Mouse (Mus musculus) erythroblast, embryonic 14.5 days (primary cell): Measurements from ENCODE around the gene Pip4k2b. TPM values are rescaled to one million over a fixed set of nuclear protein-coding genes. Genes with fewer than 3 reads are reported as not detected.
"Not testable (repeated sequence)": the region's sequence is repeated elsewhere in the genome, so short reads cannot be mapped to it uniquely, and the experiment has no call there.

ENCODE experiments used
- H3K27me3 ChIP-seq: 2 replicates; pipeline ENCODE4 v1.6.1; 2012; ENCODE audit warnings: inconsistent platforms; ENCODE audit not compliant: control insufficient read depth
- H3K36me3 ChIP-seq: 2 replicates; pipeline ENCODE4 v1.6.1; 2012; ENCODE audit warnings: mild to moderate bottlenecking, inconsistent platforms; ENCODE audit not compliant: control insufficient read depth
- H3K4me1 ChIP-seq: 2 replicates; pipeline ENCODE4 v1.6.1; 2012; ENCODE audit warnings: inconsistent platforms; ENCODE audit not compliant: control insufficient read depth
- H3K4me3 ChIP-seq: replicated peaks from 2 replicates; pipeline ENCODE3; 2012; ENCODE audit warnings: moderate library complexity, mild to moderate bottlenecking, inconsistent platforms
- H3K9me3 ChIP-seq: 2 replicates; pipeline ENCODE4 v1.6.1; 2012; ENCODE audit warnings: low read length, inconsistent platforms, mixed read lengths; ENCODE audit not compliant: control insufficient read depth
- GATA1 ChIP-seq: IDR thresholded peaks from 2 replicates; pipeline ENCODE4 v1.6.1; 2012; ENCODE audit warnings: low read length, inconsistent platforms, mixed read lengths
- TAL1 ChIP-seq: IDR thresholded peaks from 3 replicates; pipeline ENCODE4 v1.6.1; 2012; ENCODE audit warnings: low read length, inconsistent platforms, mixed read lengths
- polyA plus RNA-seq: library from polyadenylated mRNA; stranded (reverse); fragments of >175 nt; gene quantifications from 2 replicates; pipeline ENCODE4 v1.2.3, GENCODE M21; 2012

Gene Pip4k2b
- polyA plus RNA-seq, 1 experiment, result 0.17 TPM

DNA sequence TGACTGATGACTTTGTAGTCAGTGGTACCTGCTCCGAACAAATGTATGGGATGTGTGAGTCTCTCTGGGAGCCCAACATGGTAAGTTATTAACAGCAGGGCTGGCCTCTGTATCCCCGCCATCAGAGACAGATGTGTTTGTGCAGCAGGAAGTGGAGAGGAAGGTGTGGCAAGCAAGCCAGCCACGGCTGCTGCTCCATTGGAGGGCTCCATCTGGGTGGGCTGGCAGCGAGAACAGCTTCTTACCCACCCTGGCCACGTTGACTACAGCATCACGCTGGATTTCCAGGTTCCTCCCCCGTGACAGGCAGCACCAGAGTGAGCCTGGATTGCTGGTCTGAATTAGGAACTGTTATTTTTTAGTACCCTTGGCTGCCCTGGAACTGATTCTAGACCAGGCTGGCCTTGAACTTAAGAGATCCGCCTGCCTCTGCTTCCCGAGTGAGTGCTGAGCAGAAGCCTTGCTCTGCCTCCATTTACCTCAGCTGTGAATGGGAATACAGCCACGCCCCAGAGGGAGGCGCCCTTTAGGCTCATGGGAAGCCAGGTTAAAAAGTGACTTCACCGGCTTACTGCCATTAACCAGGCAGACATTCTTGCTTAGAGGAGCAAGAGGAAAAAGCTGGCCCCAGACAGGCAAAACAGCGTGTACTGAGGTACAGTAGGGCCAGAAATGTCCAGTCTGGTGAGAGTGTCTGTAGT is 33.2 kb downstream of the Pip4k2b start:
- no peak overlapping the region for H3K4me3 ChIP-seq
- TF ChIP-seq GATA1 (no peak), TAL1 (no peak)
- H3K4me1 ChIP-seq, result peaks cover 6% of the 10 kb centered on the region
- H3K27me3 ChIP-seq, result no peaks in the 10 kb centered on the region
- H3K36me3 ChIP-seq, result peaks cover 75% of the 10 kb centered on the region
- H3K9me3 ChIP-seq, result no peaks in the 10 kb centered on the region

DNA sequence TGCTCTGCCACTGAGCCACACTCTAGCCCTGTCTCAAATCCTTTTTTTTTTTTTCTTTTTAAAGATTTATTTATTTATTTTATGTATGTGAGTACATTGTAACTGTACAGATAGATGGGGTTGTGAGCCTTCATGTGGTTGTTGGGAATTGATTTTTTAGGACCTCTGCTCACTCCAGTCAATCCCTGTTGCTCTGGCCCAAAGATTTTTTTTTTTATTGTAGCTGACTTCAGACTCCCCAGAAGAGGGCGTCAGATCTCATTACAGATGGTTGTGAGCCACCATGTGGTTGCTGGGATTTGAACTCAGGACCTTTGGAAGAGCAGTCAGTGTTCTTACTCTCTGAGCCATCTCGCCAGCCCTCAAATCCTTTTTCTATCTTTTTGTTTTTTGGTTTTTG is 34.4 kb downstream of the Pip4k2b start:
- Histone ChIP-seq H3K36me3 (peaks cover 80% of the 10 kb centered on the region), H3K4me1 (peaks cover 11% of the 10 kb centered on the region)
- not testable (repeated sequence) for H3K27me3 ChIP-seq, H3K4me3 ChIP-seq, H3K9me3 ChIP-seq

DNA sequence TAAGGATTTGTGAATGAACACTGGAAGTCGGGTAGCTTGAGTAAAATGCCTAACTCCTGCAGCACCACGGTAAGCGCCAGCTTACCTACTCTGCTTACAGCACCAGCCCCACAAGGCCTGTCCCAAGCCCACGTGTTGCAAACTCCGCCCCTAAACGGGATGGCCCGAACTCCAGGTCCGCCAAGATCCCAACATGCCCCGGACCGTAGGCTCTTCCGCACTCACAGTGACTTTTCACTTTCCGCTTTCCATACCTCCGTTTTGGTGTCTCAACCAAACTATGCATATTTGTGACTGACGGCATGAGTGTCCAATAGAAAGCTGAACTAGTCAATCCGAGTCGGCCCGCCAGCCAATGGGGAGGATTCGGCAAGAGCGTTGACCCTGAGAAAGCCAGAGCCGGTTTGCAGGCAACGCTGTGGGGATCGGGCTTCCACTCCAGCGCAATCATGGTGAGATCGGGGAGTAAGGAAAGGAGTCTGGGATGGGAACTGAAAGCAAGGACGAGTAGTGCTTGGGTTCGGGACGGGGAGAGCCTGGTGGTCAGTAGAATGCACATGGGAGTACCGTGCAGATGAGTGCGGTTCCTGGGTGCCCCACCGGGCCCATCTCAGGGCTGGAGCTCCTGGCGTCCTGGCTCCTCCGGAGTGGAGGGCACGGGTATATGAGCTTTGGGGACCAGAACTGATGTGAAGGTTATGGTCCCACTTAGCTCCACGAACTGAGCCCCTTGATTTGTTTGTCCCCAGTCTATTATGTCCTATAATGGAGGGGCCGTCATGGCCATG is 41.3 kb downstream of the Pip4k2b start, which contains the start of gene Psmb3:
TSS of gene Psmb3 (plus strand) at position 361 of the 788 bp plus-strand sequence.
- TF ChIP-seq TAL1 (no peak), GATA1 (no peak)
- Histone ChIP-seq H3K27me3 (peaks cover 48% of the 10 kb centered on the region), H3K4me3 (peak within 1 kb of the TSS; percentile 78), H3K36me3 (peaks cover 31% of the 10 kb centered on the region), H3K9me3 (peaks cover 7% of the 10 kb centered on the region; the same call in 1 of the 2 replicates), H3K4me1 (peaks cover 68% of the 10 kb centered on the region)

DNA sequence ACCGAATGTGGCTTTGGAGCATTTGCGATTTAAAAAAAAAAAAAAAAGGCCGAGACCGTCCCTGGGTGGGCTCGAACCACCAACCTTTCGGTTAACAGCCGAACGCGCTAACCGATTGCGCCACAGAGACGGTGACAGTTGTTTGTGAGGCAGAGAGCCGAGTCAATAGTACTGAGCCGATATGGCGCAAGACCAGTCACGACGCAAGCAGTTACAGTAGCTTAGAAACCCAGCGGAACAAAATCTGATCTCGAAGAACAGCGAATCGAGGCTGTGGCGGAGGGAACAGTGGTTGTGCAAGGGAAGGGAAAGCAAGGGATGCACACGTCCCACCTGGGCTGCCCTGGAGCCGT is 42.1 kb downstream of the Pip4k2b start:
- peaks cover 24% of the 10 kb centered on the region for H3K36me3 ChIP-seq
- peak overlapping the region; percentile 78 for H3K4me3 ChIP-seq
- H3K27me3 ChIP-seq, result peaks cover 57% of the 10 kb centered on the region
- peaks cover 70% of the 10 kb centered on the region for H3K4me1 ChIP-seq
- TF ChIP-seq GATA1 (no peak), TAL1 (no peak)
- peaks cover 7% of the 10 kb centered on the region; the same call in 1 of the 2 replicates for H3K9me3 ChIP-seq

DNA sequence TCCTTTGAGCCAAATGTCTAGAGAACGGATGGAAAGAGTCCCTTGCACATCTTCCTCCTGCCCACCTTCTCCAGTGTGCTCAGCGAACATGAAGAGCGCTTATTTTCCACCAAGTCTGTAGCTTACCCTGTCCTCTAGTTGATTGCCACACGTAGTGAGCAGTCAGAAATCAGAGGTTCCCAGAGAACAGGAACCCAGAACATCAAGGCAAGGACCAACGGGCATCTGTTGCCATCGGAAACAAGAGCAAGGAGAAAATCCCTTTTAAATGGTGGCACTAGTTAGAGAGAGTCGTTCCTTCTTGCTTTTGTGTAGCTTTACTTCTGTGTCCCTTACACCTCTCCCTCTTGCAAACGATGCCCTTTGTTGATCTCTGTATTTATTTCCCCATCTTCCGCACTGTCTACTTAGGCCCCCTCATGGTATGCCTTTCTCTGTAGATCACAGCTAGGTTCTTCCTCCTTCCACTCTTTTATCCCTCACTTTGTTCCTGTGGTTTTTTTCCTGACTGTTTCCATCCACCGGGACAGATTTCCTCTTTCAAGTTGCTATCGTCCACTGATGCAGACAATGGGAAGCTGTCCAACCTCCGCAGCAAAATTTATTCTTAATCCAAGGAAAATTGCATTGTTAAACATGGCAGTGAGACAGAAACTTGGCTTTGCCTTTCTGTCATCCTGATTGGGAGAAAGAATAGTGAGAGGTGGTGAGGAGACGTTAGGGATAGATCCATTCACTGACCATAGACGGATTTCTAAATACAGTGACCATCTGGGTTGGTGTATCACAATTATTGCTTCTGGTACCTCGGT is 42.7 kb downstream of the Pip4k2b start:
- H3K9me3 ChIP-seq, result peaks cover 7% of the 10 kb centered on the region; the same call in 1 of the 2 replicates
- TF ChIP-seq TAL1 (no peak), GATA1 (no peak)
- H3K4me3 ChIP-seq, result peak overlapping the region; percentile 78
- H3K4me1 ChIP-seq, result peaks cover 67% of the 10 kb centered on the region
- peaks cover 62% of the 10 kb centered on the region for H3K27me3 ChIP-seq
- H3K36me3 ChIP-seq, result peaks cover 18% of the 10 kb centered on the region

DNA sequence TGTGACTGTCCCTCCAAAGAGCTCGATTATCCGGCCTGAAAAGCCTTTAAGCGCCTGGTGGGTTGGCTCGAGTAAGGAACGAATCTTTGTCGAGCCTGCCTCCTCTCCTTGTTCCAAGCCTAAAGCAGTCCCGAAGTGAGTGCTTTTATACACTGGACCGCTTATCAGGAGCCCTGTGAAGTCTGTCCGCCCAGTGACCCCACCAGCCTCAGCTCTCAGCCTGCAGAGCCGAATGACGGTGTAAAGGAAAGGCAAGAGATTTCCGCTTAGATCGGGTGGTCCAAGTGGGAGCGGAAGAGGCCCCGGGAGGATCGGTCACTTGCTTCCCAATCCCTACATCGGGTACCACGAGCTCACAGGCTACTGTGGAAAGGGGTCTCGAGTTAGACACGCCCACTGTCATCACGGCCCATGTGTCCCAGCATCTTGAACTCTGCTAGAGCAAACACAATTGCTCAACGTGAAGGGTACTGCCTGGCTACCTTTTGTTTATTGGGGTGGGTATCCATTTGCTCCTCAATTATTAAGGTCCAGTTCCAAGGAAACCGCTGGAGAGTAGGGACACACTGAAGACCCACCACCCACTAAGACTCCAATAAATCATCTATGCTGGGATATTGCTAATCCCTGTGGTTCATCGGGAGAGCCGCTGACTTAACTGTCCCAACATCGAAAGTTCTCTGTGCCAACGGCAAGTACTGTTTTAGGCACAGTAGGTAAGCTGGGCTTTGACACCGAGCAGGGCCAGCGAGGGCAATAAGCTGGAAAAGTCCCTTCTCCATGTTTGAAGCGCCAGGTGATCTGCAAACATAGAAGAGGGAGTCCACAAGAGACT is 43.5 kb downstream of the Pip4k2b start:
- Histone ChIP-seq H3K9me3 (peaks cover 7% of the 10 kb centered on the region; the same call in 1 of the 2 replicates), H3K36me3 (peaks cover 10% of the 10 kb centered on the region), H3K4me1 (peaks cover 60% of the 10 kb centered on the region), H3K27me3 (peaks cover 67% of the 10 kb centered on the region), H3K4me3 (peak overlapping the region; percentile 57)
- no peak for TF ChIP-seq TAL1
- no peak for TF ChIP-seq GATA1

DNA sequence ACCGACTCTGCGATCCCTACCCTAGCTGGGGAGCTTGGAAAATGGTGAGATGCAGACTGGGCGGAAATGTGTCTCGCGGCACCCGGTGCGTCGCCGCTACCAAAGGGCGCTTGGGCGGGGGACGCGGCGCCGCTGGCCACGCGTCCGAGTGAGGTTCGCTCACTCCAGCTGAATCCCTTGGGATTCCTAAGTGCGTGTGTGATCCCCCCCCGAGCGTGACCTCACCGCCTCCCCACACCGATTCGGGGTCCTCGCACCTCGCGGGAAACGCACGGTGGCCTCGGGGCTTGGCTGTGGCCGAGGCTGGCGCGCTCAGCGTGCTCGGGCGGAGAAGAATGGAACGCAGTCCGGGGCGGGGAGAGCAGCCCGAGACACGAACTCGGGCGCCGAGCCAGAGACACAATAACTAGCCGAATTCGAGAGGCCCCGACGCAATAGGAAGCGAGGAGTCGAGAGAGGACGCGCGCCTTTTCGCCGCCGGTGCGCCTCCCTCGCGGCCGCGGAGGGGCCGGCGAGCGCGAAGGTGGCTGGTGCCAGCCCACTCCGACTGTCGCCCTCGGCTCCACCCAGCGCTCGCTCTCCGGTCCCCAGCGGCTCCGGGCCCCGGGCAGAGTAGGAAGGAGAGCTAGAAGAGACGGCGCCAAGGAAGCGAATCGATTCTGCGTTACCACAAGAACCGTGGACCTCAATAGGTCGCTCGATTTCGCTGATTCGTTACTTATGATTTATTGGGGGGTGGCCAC is 44.3 kb downstream of the Pip4k2b start, which contains the start of gene Pcgf2:
TSS of gene Pcgf2 (minus strand) at position 495 of the 743 bp plus-strand sequence.
- peaks cover 67% of the 10 kb centered on the region for H3K27me3 ChIP-seq
- H3K36me3 ChIP-seq, result peaks cover 5% of the 10 kb centered on the region

DNA sequence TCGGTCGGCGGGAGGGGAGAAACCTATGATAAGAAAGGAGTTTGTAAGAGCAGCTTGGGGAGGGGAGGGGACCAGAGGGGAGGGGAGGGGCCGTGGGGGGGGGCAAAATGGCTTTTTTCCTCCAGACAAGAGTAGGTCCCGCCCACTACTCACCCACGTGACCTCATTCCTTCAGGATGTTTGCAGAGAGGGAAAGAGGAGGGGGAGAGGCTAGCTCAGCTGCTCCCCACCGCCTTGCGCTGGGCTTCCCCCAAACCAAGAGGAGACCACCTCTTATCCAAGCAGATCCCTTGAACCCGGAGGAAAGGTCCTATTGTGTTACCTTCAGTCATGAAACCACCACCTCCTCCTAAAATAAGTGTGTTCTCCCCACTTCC is 44.9 kb downstream of the Pip4k2b start:
- peaks cover under 1% of the 10 kb centered on the region for H3K36me3 ChIP-seq
- peaks cover 67% of the 10 kb centered on the region for H3K27me3 ChIP-seq
- H3K4me3 ChIP-seq, result peak overlapping the region; percentile 58
- TF ChIP-seq GATA1 (no peak), TAL1 (no peak)
- H3K9me3 ChIP-seq, result peaks cover 7% of the 10 kb centered on the region; the same call in 1 of the 2 replicates
- peaks cover 56% of the 10 kb centered on the region for H3K4me1 ChIP-seq

More for the DNA sequence above, 44.3 kb downstream of the Pip4k2b start, which contains the start of gene Pcgf2:
- Histone ChIP-seq H3K4me3 (peak within 1 kb of the TSS; percentile 58), H3K9me3 (peaks cover 7% of the 10 kb centered on the region; the same call in 1 of the 2 replicates), H3K4me1 (peaks cover 59% of the 10 kb centered on the region)
- TF ChIP-seq TAL1 (no peak), GATA1 (no peak)
